Mouse (Mus musculus): ENCODE measurements at regions not wholly inside any gene's neighbourhood (a gene's known extent, or its start where the extent isn't known, plus 50 kb on each side); places are given as distances from the start of the nearest gene placed in this dataset.

GRCm38 (mm10) chr12:25262461-25262860 is 165.5 kb upstream of the Id2 start:
- no peak for DNase-seq (ENCODE audit: low read depth)

GRCm38 (mm10) chr12:25259123-25259522 is 162.2 kb upstream of the Id2 start:
- DNase-seq (ENCODE audit: low read depth), result no peak

DNA sequence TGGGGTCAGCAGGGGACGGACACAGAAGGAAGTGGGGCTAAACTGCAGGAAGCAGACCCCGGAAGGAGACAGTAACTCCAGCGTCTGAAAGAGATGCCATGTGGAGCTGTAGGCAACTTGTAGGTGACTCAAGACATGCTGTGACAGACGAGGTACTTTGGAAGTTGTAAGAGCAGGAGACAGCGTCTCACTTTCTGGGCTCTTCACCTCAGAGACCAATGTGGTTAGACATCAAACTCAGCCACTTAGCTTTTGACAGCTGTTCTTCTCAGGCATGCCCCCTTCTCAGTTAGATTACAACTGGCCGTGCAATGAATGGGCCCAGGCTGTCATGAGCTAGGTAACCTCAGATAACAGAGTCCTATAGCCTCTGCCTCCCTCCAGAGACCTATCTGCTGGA is 159.3 kb upstream of the Id2 start:
- no peak for DNase-seq (ENCODE audit: low read depth)

- DNase-seq (ENCODE audit: low read depth), result no peak
Observed at GRCm38 (mm10) chr12:25254716-25255115, 157.8 kb upstream of the Id2 start.

DNA sequence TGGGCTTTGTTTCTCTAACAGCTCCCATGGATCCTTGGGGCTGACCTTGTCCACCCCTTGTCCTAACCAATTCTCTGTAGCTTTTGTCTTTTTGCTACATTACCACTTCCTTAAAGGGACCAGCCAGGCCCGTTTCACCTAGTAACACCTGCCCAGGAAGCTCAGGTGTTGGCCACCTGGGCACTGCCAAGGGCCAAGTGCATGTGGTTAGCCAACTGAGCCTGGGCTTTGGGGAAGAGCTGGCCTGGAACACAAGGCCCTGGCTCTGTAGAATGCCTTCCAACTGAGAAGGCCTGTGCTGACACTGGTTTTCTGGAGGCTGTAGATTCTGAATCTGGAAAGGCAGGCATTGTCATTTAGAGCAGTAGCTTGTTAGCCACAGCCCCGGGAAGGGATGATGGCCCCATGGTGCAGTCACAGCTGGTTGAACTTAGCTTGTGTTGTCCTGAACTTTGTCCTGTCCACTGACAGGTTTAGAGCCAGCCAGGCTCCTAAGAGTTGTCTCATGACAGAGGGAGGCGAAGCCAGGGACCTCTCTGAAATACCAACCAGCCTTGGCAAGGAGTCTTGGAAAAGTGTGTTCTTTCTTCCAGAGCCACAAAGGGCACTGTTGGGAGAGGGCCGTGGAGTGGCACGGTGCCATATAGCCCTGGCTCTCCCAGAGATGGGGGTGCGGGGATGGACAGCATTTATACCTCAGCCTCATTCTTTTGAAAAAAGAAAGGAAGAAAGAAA is 156.0 kb upstream of the Id2 start:
- no peak for DNase-seq (ENCODE audit: low read depth)

- no peak for DNase-seq (ENCODE audit: low read depth)
Observed at GRCm38 (mm10) chr12:25251411-25252171, 154.7 kb upstream of the Id2 start.

- no peak for DNase-seq (ENCODE audit: low read depth)
Observed at GRCm38 (mm10) chr12:25250881-25251280, 153.9 kb upstream of the Id2 start.

GRCm38 (mm10) chr12:25248681-25249366 is 151.9 kb upstream of the Id2 start:
- DNase-seq (ENCODE audit: low read depth), result no peak

DNA sequence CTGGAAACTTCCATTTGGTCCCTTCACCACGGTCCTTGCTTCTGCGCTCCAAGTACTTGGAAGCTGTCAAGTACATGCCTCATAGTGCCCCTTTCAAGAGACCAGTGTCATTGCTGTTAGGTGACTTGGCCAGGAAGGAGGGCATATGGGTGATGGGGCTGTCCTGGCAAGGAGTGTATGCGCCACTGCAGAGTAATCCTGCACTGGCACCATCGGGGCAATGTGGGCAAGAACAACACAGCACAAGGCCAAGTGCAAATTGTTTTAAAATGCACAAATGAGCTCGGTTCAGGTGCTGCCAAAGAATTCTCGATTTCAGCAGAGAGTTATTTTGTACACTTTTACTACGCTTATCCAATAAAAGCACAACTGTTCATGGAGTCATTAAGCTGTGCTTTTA is 149.6 kb upstream of the Id2 start:
- DNase-seq (ENCODE audit: low read depth), result no peak

GRCm38 (mm10) chr12:25245661-25246060 is 148.7 kb upstream of the Id2 start:
- DNase-seq (ENCODE audit: low read depth), result no peak

GRCm38 (mm10) chr12:25245251-25245650 is 148.3 kb upstream of the Id2 start:
- DNase-seq (ENCODE audit: low read depth), result no peak

- no peak for DNase-seq (ENCODE audit: low read depth)
Observed at GRCm38 (mm10) chr12:25244666-25245065, 147.7 kb upstream of the Id2 start.

- no peak for DNase-seq (ENCODE audit: low read depth)
Observed at GRCm38 (mm10) chr12:25243901-25244300, 147.0 kb upstream of the Id2 start.

DNA sequence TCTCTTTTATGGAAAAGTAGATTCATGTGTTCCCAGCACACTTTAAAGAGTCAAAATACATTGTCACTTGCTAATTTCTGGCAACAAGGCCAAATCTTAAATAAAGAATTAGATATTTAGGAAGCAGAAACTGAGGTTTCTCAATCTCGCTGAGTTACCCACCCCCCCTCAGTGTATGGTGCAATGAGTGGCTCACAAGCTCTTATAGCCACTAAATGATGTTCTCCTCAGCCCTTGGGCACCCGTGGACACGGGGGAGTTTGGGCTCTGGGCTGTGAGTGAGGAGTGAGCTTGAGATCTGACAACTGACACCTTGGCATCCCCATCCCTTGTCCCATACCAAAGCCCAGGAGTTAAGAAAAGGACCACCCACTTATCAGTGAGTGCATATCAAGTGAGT is 145.4 kb upstream of the Id2 start:
- DNase-seq (ENCODE audit: low read depth), result no peak

GRCm38 (mm10) chr12:25241675-25242074 is 144.7 kb upstream of the Id2 start:
- DNase-seq (ENCODE audit: low read depth), result no peak

GRCm38 (mm10) chr12:25240796-25241195 is 143.9 kb upstream of the Id2 start:
- no peak for DNase-seq (ENCODE audit: low read depth)

DNA sequence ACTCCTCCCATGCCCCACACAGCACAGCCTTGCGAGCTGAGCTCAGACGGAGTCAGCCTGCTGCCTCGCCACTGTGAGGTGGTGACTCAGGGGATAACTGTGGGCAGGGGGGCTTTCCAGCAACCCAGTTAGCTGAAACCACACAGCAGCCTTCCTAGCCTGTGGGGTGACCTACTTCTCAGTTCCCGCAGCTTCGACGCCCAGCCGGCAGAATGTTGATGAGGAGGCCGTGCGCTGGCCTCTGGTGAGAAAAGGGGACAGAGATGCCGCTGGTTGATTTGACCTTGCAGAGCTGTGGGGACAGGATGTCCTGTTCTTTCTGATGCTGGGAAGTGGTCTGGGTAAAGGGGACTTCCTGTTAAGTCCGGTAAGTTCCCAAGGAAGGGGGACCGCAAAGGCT is 143.2 kb upstream of the Id2 start:
- no peak for DNase-seq (ENCODE audit: low read depth)

DNA sequence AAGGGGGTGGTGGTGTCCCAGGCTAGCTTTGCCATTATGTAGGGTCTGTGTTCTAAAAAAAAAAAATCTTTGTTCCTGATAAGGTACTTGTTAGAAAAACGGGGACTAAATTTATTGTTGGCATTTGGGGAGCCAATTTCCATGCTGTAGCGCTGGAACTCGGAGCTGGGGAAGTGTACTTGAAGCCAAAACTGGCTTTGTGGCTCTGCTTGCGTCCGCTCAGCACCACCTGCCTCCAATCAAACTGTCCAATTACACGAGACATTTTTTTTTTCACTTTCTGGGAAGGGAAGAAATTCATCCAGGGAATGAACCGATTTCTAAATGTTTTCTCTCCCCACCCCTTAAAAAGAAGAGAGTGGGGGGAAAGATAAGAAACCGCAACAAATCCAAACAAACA is 138.1 kb upstream of the Id2 start:
- DNase-seq (ENCODE audit: low read depth), result no peak

DNA sequence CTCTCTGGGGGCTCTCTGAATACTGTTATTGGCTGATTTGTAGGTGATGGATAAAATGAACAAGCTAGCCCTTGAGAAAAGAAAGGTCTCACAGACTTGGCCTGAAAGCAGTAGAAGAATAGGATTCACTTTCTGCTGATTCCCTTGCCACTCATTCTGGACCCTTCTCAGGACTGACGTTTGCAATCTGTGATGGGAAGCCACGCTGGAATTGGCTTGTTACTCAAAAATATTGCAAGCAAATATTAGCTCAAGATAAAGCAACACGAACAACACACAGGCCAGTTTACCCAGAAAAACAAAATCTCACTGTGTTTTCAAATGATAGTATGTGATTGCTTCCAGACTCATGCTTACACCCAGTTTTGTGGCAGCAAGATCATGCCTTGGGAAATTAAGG is 137.7 kb upstream of the Id2 start:
- DNase-seq (ENCODE audit: low read depth), result no peak

DNA sequence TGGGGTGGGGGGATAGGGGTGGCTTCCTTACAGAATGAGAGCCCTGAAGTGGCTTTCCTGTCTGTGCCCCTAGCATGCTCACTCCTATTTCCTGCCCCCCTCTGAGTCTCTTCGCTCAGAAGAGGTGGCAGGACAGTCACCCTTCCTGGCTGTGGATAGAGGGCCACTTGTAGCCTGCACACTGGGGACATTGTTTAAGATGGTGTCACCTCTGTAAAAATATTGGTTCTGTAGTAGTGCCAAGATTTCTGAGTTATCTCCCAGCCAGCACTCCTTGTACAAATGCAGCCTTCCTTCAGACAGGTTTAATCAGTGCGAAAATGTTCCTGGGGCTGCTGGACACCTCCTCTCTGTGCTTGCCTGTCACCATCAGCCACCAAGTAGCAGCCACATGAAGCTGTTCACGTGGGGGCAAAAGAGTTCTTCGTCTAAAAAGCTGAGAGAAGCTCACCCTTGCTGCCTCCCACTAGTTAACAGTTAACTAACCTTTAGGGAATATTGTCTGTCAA is 136.1 kb upstream of the Id2 start:
- no peak for DNase-seq (ENCODE audit: low read depth)

GRCm38 (mm10) chr12:25232358-25233026 is 135.6 kb upstream of the Id2 start:
- no peak for DNase-seq (ENCODE audit: low read depth)

DNA sequence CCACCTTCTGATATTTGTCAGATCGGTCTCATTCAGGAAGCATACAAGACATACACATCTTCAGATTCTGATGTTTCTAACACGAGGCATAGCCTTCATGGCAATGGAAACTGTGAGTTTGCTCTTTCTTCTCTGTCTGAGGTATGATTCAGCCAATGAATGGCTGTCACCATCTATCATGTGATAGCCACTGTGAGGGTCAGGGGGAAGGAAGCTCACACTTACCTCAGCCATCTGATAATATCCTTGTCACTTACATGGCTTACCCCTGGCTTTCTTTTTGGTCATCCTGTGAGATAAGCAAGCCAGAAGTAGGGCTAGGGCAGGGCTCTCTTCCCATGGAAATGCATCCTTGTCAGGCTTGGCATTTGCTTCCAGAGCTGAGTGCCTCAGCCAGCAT is 131.8 kb upstream of the Id2 start:
- DNase-seq (ENCODE audit: low read depth), result no peak
